Mouse (Mus musculus): ENCODE results near the gene Ahdc1. TPM values are rescaled to one million over a fixed set of nuclear protein-coding genes. Genes with fewer than 3 reads are reported as not detected.

Gene Ahdc1
- polyA plus RNA-seq, 1 experiment, result 23.7 TPM

GRCm38 (mm10) chr4:132976729-132977128, 34.3 kb upstream of the Ahdc1 start:
- TF ChIP-seq POLR2A (IDR thresholded peaks at IDR 0.05; ENCODE audit: low read depth, low read length) (no peak), CTCF (IDR thresholded peaks at IDR 0.05; ENCODE audit: extremely low read depth, insufficient read length, insufficient replicate concordance, low read depth, low read length) (no peak)
- Histone ChIP-seq H3K36me3 (ENCODE audit: control insufficient read depth, insufficient read depth, low read length) (no peaks in the 10 kb centered on the region), H3K27ac (ENCODE audit: insufficient read depth, low read depth, low read length) (peak overlapping the region; percentile 56), H3K27me3 (ENCODE audit: control insufficient read depth, insufficient read depth, low read length) (no peaks in the 10 kb centered on the region; the same call in 1 of the 2 replicates), H3K4me1 (ENCODE audit: control insufficient read depth, insufficient read depth, insufficient read length, low read length) (peaks cover 31% of the 10 kb centered on the region), H3K4me3 (ENCODE audit: low read depth, low read length) (no peak overlapping the region)
- 38% methylated on average over 6 of the region's 6 CpGs for WGBS

GRCm38 (mm10) chr4:132977597-132977996, 33.5 kb upstream of the Ahdc1 start:
- no peak for TF ChIP-seq POLR2A (IDR thresholded peaks at IDR 0.05; ENCODE audit: low read depth, low read length)
- TF ChIP-seq CTCF (IDR thresholded peaks at IDR 0.05; ENCODE audit: extremely low read depth, insufficient read length, insufficient replicate concordance, low read depth, low read length), result no peak
- WGBS, result 32% methylated on average over 5 of the region's 5 CpGs
- H3K4me3 ChIP-seq (ENCODE audit: low read depth, low read length), result no peak overlapping the region
- H3K36me3 ChIP-seq (ENCODE audit: control insufficient read depth, insufficient read depth, low read length), result no peaks in the 10 kb centered on the region
- peaks cover 28% of the 10 kb centered on the region for H3K4me1 ChIP-seq (ENCODE audit: control insufficient read depth, insufficient read depth, insufficient read length, low read length)
- H3K27ac ChIP-seq (ENCODE audit: insufficient read depth, low read depth, low read length), result 0 out of 2 replicates have a peak overlapping the region, but pooled peaks have one; percentile 7
- no peaks in the 10 kb centered on the region; the same call in 1 of the 2 replicates for H3K27me3 ChIP-seq (ENCODE audit: control insufficient read depth, insufficient read depth, low read length)

- no peak overlapping the region for H3K27ac ChIP-seq (ENCODE audit: insufficient read depth, low read depth, low read length)
- WGBS, result 19% methylated on average over 2 of the region's 2 CpGs
- no peak for TF ChIP-seq POLR2A (IDR thresholded peaks at IDR 0.05; ENCODE audit: low read depth, low read length)
- TF ChIP-seq CTCF (IDR thresholded peaks at IDR 0.05; ENCODE audit: extremely low read depth, insufficient read length, insufficient replicate concordance, low read depth, low read length), result no peak
Observed at GRCm38 (mm10) chr4:132979186-132979585, 31.9 kb upstream of the Ahdc1 start.

GRCm38 (mm10) chr4:132981621-132982020, 29.4 kb upstream of the Ahdc1 start:
- H3K4me1 ChIP-seq (ENCODE audit: control insufficient read depth, insufficient read depth, insufficient read length, low read length), result peaks cover 13% of the 10 kb centered on the region
- H3K4me3 ChIP-seq (ENCODE audit: low read depth, low read length), result no peak overlapping the region
- WGBS, result 78% methylated on average over 6 of the region's 6 CpGs
- no peak overlapping the region for H3K27ac ChIP-seq (ENCODE audit: insufficient read depth, low read depth, low read length)
- H3K36me3 ChIP-seq (ENCODE audit: control insufficient read depth, insufficient read depth, low read length), result no peaks in the 10 kb centered on the region
- TF ChIP-seq CTCF (IDR thresholded peaks at IDR 0.05; ENCODE audit: extremely low read depth, insufficient read length, insufficient replicate concordance, low read depth, low read length), result no peak
- TF ChIP-seq POLR2A (IDR thresholded peaks at IDR 0.05; ENCODE audit: low read depth, low read length), result no peak
- H3K27me3 ChIP-seq (ENCODE audit: control insufficient read depth, insufficient read depth, low read length), result no peaks in the 10 kb centered on the region

More at GRCm38 (mm10) chr4:132979186-132979585, 31.9 kb upstream of the Ahdc1 start:
- Histone ChIP-seq H3K4me3 (ENCODE audit: low read depth, low read length) (no peak overlapping the region), H3K27me3 (ENCODE audit: control insufficient read depth, insufficient read depth, low read length) (no peaks in the 10 kb centered on the region; the same call in 1 of the 2 replicates), H3K4me1 (ENCODE audit: control insufficient read depth, insufficient read depth, insufficient read length, low read length) (peaks cover 22% of the 10 kb centered on the region), H3K36me3 (ENCODE audit: control insufficient read depth, insufficient read depth, low read length) (no peaks in the 10 kb centered on the region)

- H3K27ac ChIP-seq (ENCODE audit: insufficient read depth, low read depth, low read length), result no peak overlapping the region
- no peak for TF ChIP-seq POLR2A (IDR thresholded peaks at IDR 0.05; ENCODE audit: low read depth, low read length)
- no peak for TF ChIP-seq CTCF (IDR thresholded peaks at IDR 0.05; ENCODE audit: extremely low read depth, insufficient read length, insufficient replicate concordance, low read depth, low read length)
- H3K36me3 ChIP-seq (ENCODE audit: control insufficient read depth, insufficient read depth, low read length), result no peaks in the 10 kb centered on the region
- WGBS, result 55% methylated on average over 6 of the region's 6 CpGs
- H3K27me3 ChIP-seq (ENCODE audit: control insufficient read depth, insufficient read depth, low read length), result no peaks in the 10 kb centered on the region
- no peak overlapping the region for H3K4me3 ChIP-seq (ENCODE audit: low read depth, low read length)
- peaks cover 2% of the 10 kb centered on the region for H3K4me1 ChIP-seq (ENCODE audit: control insufficient read depth, insufficient read depth, insufficient read length, low read length)
Observed at GRCm38 (mm10) chr4:132982999-132983398, 28.1 kb upstream of the Ahdc1 start.

- Histone ChIP-seq H3K4me3 (ENCODE audit: low read depth, low read length) (no peak overlapping the region), H3K27me3 (ENCODE audit: control insufficient read depth, insufficient read depth, low read length) (no peaks in the 10 kb centered on the region), H3K4me1 (ENCODE audit: control insufficient read depth, insufficient read depth, insufficient read length, low read length) (peaks cover 2% of the 10 kb centered on the region), H3K36me3 (ENCODE audit: control insufficient read depth, insufficient read depth, low read length) (no peaks in the 10 kb centered on the region), H3K27ac (ENCODE audit: insufficient read depth, low read depth, low read length) (no peak overlapping the region)
- TF ChIP-seq CTCF (IDR thresholded peaks at IDR 0.05; ENCODE audit: extremely low read depth, insufficient read length, insufficient replicate concordance, low read depth, low read length) (no peak), POLR2A (IDR thresholded peaks at IDR 0.05; ENCODE audit: low read depth, low read length) (no peak)
- WGBS, result 86% methylated on average over 7 of the region's 7 CpGs
Observed at GRCm38 (mm10) chr4:132983664-132984512, 27.2 kb upstream of the Ahdc1 start.

- no peak for TF ChIP-seq POLR2A (IDR thresholded peaks at IDR 0.05; ENCODE audit: low read depth, low read length)
- TF ChIP-seq CTCF (IDR thresholded peaks at IDR 0.05; ENCODE audit: extremely low read depth, insufficient read length, insufficient replicate concordance, low read depth, low read length), result no peak
- Histone ChIP-seq H3K36me3 (ENCODE audit: control insufficient read depth, insufficient read depth, low read length) (no peaks in the 10 kb centered on the region), H3K4me3 (ENCODE audit: low read depth, low read length) (no peak overlapping the region), H3K27me3 (ENCODE audit: control insufficient read depth, insufficient read depth, low read length) (no peaks in the 10 kb centered on the region), H3K27ac (ENCODE audit: insufficient read depth, low read depth, low read length) (no peak overlapping the region), H3K4me1 (ENCODE audit: control insufficient read depth, insufficient read depth, insufficient read length, low read length) (no peaks in the 10 kb centered on the region)
- WGBS, result 80% methylated on average over 6 of the region's 6 CpGs
Observed at GRCm38 (mm10) chr4:132988581-132989355, 22.3 kb upstream of the Ahdc1 start.
